Mouse (Mus musculus): ENCODE data around the gene C1qbp. TPM values are rescaled to one million over a fixed set of nuclear protein-coding genes. Genes with fewer than 3 reads are reported as not detected.

Gene C1qbp
- total RNA-seq (2014; rRNA removed) (19.5 and 24.3 TPM in 2 replicates), polyA plus RNA-seq (2015; fragmentation: Nextera tagmentation; extraction: Ambion mirVana) (225 and 233 TPM in 2 replicates)

GRCm38 (mm10) chr11:70982557-70983228 lies at the start of gene C1qbp:
Gene C1qbp, minus strand, starts transcription at chr11:70983026.
- Histone ChIP-seq H3K9me3 (ENCODE audit: low read length) (no peaks in the 10 kb centered on the region), H3K4me1 (ENCODE audit: insufficient read depth) (peaks cover 5% of the 10 kb centered on the region; the same call in 1 of the 2 replicates), H3K9ac (peak within 1 kb of the TSS; percentile 91), H3K27ac (ENCODE audit: low read depth, low read length) (peak within 1 kb of the TSS; percentile 47; the same call in 1 of the 2 replicates), H3K36me3 (ENCODE audit: insufficient read depth) (peaks cover 56% of the 10 kb centered on the region), H3K27me3 (ENCODE audit: insufficient read depth, low read length) (no peaks in the 10 kb centered on the region), H3K4me2 (ENCODE audit: low read depth) (peak within 1 kb of the TSS; percentile 65), H3K4me3 (ENCODE audit: low read depth, low read length) (peak within 1 kb of the TSS; percentile 89)
- DNase-seq (peak; percentile 90), ATAC-seq (peak; percentile 99)
- WGBS, result 2% methylated on average over 47 of the region's 64 CpGs
- TF ChIP-seq CTCF (IDR thresholded peaks at IDR 0.05; ENCODE audit: low read depth), result peak; percentile 98

GRCm38 (mm10) chr11:71032070-71032469 lies 49.2 kb upstream of the C1qbp start:
- 55% methylated on average over 7 of the region's 7 CpGs for WGBS

GRCm38 (mm10) chr11:71029403-71030118 lies 46.7 kb upstream of the C1qbp start:
- ATAC-seq (no peak), DNase-seq (no peak)
- H3K36me3 ChIP-seq (ENCODE audit: insufficient read depth), result peaks cover 32% of the 10 kb centered on the region
- peak; percentile 41 for TF ChIP-seq CTCF (IDR thresholded peaks at IDR 0.05; ENCODE audit: low read depth)
- H3K4me3 ChIP-seq (ENCODE audit: low read depth, low read length), result no peak overlapping the region
- no peak overlapping the region for H3K4me2 ChIP-seq (ENCODE audit: low read depth)
- no peaks in the 10 kb centered on the region for H3K27me3 ChIP-seq (ENCODE audit: insufficient read depth, low read length)
- H3K9ac ChIP-seq, result no peak overlapping the region
- no peak overlapping the region for H3K27ac ChIP-seq (ENCODE audit: low read depth, low read length)
- 73% methylated on average over 3 of the region's 3 CpGs for WGBS
- H3K4me1 ChIP-seq (ENCODE audit: insufficient read depth), result peaks cover 6% of the 10 kb centered on the region
- no peaks in the 10 kb centered on the region for H3K9me3 ChIP-seq (ENCODE audit: low read length)

More at GRCm38 (mm10) chr11:71032070-71032469, 49.2 kb upstream of the C1qbp start:
- Histone ChIP-seq H3K9me3 (ENCODE audit: low read length) (no peaks in the 10 kb centered on the region), H3K4me1 (ENCODE audit: insufficient read depth) (peaks cover 10% of the 10 kb centered on the region), H3K27ac (ENCODE audit: low read depth, low read length) (peak overlapping the region; percentile 99), H3K4me2 (ENCODE audit: low read depth) (peak overlapping the region; percentile 55), H3K4me3 (ENCODE audit: low read depth, low read length) (peak overlapping the region; percentile 54), H3K9ac (peak overlapping the region; percentile 95), H3K27me3 (ENCODE audit: insufficient read depth, low read length) (no peaks in the 10 kb centered on the region), H3K36me3 (ENCODE audit: insufficient read depth) (peaks cover 10% of the 10 kb centered on the region)
- TF ChIP-seq CTCF (IDR thresholded peaks at IDR 0.05; ENCODE audit: low read depth), result 0 out of 2 replicates have a peak, but pooled peaks have one; percentile 3
- ATAC-seq, result no peak
- no peak for DNase-seq

DNA sequence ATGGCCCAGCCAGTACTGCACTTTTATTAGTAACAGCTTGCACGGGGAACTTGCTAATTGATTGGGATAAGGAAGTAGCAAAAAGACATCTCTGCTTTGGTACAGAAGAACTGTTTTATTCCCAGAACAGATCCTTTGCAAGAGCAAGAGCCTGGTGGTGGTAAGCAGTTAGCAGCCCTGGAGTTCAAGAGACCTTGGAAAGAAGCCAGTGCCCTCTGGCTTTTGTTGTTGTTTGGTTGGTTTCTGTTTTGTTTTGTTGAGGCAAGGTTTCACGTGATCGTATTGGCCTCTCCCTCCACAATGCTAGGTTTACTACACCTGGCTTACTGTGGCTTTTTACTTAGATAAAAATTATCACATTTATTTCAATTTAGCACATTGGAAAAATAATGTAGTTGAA lies 45.5 kb upstream of the C1qbp start:
- no peaks in the 10 kb centered on the region for H3K9me3 ChIP-seq (ENCODE audit: low read length)
- 66% methylated on average over 3 of the region's 3 CpGs for WGBS
- no peak overlapping the region for H3K27ac ChIP-seq (ENCODE audit: low read depth, low read length)

GRCm38 (mm10) chr11:71019201-71020068 lies 36.6 kb upstream of the C1qbp start, which contains the start of the genes Mis12 and Derl2:
Gene Mis12, plus strand, starts transcription at chr11:71019611.
Gene Derl2, minus strand, starts transcription at chr11:71019841.
- peak within 1 kb of the TSS; percentile 92 for H3K27ac ChIP-seq (ENCODE audit: low read depth, low read length)
- peak; percentile 99 for ATAC-seq
- peak; percentile 3; the same call in 1 of the 2 replicates for TF ChIP-seq CTCF (IDR thresholded peaks at IDR 0.05; ENCODE audit: low read depth)
- no peaks in the 10 kb centered on the region for H3K36me3 ChIP-seq (ENCODE audit: insufficient read depth)
- H3K4me1 ChIP-seq (ENCODE audit: insufficient read depth), result peaks cover 22% of the 10 kb centered on the region
- DNase-seq, result peak; percentile 100
- no peaks in the 10 kb centered on the region for H3K9me3 ChIP-seq (ENCODE audit: low read length)
- peak within 1 kb of the TSS; percentile 65 for H3K4me2 ChIP-seq (ENCODE audit: low read depth)
- H3K9ac ChIP-seq, result peak within 1 kb of the TSS; percentile 84
- H3K27me3 ChIP-seq (ENCODE audit: insufficient read depth, low read length), result no peaks in the 10 kb centered on the region
- WGBS, result 1% methylated on average over 69 of the region's 71 CpGs
- H3K4me3 ChIP-seq (ENCODE audit: low read depth, low read length), result peak within 1 kb of the TSS; percentile 98

More for the DNA sequence above, 45.5 kb upstream of the C1qbp start:
- no peak overlapping the region for H3K4me2 ChIP-seq (ENCODE audit: low read depth)
- H3K9ac ChIP-seq, result no peak overlapping the region
- peaks cover 6% of the 10 kb centered on the region for H3K4me1 ChIP-seq (ENCODE audit: insufficient read depth)
- H3K36me3 ChIP-seq (ENCODE audit: insufficient read depth), result peaks cover 32% of the 10 kb centered on the region
- no peak overlapping the region for H3K4me3 ChIP-seq (ENCODE audit: low read depth, low read length)
- ATAC-seq (no peak), DNase-seq (no peak)
- no peaks in the 10 kb centered on the region for H3K27me3 ChIP-seq (ENCODE audit: insufficient read depth, low read length)
- no peak for TF ChIP-seq CTCF (IDR thresholded peaks at IDR 0.05; ENCODE audit: low read depth)

- Histone ChIP-seq H3K4me1 (ENCODE audit: insufficient read depth) (peaks cover 22% of the 10 kb centered on the region), H3K36me3 (ENCODE audit: insufficient read depth) (peaks cover 4% of the 10 kb centered on the region; the same call in 1 of the 2 replicates), H3K27ac (ENCODE audit: low read depth, low read length) (peak overlapping the region; percentile 91), H3K4me3 (ENCODE audit: low read depth, low read length) (peak overlapping the region; percentile 98), H3K9me3 (ENCODE audit: low read length) (no peaks in the 10 kb centered on the region), H3K9ac (peak overlapping the region; percentile 84), H3K4me2 (ENCODE audit: low read depth) (peak overlapping the region; percentile 65), H3K27me3 (ENCODE audit: insufficient read depth, low read length) (no peaks in the 10 kb centered on the region)
- ATAC-seq (peak; percentile 4), DNase-seq (no peak)
- 6% methylated on average over 28 of the region's 28 CpGs for WGBS
- no peak for TF ChIP-seq CTCF (IDR thresholded peaks at IDR 0.05; ENCODE audit: low read depth)
Observed at GRCm38 (mm10) chr11:71018416-71019200, 35.8 kb upstream of the C1qbp start.
